Mouse (Mus musculus): ENCODE data around the gene Dnajc19. TPM values are rescaled to one million over a fixed set of nuclear protein-coding genes. Genes with fewer than 3 reads are reported as not detected.
"Not testable (repeated sequence)": the region's sequence is repeated elsewhere in the genome, so short reads cannot be mapped to it uniquely, and the experiment has no call there.

Dnajc19 gene
- 78.6 and 83.8 TPM in 2 replicates for total RNA-seq (2021)
- long read RNA-seq, transcript Dnajc19-202 (6 exons, 659 nt), result major isoform, 57 of 75 reads
- long read RNA-seq, transcript Dnajc19-201 (6 exons, 2,499 nt), result minor isoform, 5 of 75 reads
- long read RNA-seq, partial matches to known transcripts, result 3 of 75 reads
- long read RNA-seq, other reads (novel, unspliced or antisense), result 8 of 75 reads

GRCm38 (mm10) chr3:34080900-34081662 is at the start of gene Dnajc19:
Dnajc19 (minus strand) TSS chr3:34081321.
- peak; percentile 91 for DNase-seq

DNA sequence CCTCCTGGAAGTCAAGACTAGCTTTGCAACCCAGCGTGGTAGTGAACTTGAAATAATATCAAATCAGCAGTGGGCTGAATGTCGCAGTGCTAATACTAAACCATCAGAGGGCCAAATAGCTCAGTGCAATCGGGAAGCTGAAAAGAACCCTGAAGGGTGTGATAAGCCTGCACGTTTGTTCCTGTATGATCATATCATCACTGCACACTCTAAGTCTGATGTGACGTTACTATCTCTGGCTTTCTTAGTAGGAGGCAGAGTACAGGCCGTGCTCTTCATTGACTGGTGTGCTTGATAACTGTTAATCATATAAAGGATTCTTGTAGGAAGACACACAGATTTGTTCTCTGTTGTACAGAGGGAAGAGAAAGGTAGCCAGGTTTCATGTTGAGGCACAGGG is 48.8 kb upstream of the Dnajc19 start:
- no peak for DNase-seq

GRCm38 (mm10) chr3:34121311-34121710 is 40.2 kb upstream of the Dnajc19 start:
- no peak for DNase-seq

GRCm38 (mm10) chr3:34120791-34121190 is 39.7 kb upstream of the Dnajc19 start:
- no peak for DNase-seq

DNA sequence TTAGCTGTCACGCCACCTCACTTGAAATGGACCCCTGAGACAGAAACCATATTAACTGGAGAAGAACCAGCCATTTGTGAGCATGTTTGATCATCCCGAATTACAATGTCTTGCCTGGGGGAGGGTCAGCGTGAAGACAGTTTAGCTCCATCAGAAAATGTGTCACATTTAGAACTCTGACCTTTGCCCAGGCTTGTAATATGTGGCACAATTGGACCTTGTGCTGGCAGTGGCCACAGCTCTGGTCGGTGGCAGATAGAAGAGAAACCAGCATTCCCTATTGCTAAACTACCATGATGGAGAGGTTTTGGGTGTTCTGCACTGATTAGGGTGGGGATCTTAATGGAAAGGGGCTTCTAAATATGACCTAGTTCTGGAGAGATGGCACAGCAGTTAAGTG is 38.7 kb upstream of the Dnajc19 start:
- no peak for DNase-seq

DNA sequence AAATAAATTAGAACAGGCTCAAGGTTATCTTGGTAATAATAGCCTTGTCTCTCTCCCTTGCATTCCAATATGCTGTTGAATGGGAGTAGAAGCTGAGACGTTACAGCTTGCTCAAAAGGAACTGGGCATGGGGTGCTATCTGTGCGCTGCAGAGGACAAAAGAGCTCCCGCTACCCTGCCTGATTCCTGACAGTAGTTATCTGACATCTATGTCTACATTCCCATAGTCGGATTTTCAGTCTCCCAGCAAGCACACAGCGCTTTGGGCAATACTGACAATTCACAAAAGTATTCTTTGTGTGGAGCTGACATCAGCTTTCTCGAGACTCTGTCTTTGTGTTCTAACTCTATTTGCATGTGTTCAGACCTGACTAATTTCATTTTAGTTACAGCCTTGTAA is 34.7 kb upstream of the Dnajc19 start:
- no peak for DNase-seq

DNA sequence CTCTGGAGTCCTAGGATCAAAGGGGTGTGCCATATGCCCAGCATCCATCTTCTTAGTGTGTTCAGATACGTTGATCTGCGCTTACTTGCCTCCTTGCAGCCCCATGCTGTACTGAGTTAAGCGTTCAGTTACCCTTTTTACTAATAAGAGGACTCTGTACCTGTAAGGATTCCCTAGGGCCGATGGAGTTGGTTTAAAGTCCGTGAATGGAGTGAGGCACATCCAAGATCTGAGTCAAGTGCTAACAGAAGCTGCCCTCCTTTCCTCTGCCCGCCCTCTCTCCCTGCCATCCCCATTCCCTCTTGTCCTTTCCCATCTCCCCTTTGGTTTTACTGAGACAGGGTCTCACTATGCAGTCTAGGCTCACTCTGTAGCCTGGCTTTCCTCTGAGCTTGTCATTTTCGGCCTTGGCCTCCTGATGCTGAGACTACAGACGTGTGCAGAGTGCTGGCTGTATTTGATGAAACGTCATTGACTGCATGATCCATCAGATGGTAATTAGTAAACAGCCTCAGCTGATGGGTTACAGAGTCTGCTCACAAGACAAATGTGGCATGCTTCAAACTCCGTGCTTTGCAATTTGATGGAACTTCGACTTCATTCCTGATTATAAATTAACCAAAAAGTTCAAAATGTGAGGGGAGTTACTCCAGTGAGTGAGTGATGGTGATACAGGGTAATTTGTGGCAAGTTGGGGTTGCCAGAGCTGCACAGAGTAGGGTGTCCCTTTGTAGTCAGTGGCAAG is 31.0 kb upstream of the Dnajc19 start:
- no peak for DNase-seq

DNA sequence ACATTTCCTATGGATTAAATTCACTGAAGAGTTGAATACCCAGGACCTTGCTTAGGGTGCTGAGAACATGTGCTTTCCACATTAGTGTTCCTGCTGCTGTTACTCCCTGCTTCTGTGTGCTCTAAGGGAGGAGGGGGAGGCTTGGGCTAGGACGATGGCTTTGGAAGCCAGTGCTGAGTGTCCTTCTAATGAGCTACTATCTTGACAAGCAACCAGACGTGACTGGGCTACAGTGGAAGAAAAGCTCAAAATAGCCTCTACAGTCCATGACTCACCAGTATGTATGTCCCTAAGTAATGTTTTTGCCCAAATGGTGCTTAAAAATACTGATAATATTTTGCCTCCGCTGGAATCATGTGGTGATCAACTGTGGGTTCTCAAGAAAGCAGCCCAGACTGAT is 26.5 kb upstream of the Dnajc19 start:
- no peak for DNase-seq

DNA sequence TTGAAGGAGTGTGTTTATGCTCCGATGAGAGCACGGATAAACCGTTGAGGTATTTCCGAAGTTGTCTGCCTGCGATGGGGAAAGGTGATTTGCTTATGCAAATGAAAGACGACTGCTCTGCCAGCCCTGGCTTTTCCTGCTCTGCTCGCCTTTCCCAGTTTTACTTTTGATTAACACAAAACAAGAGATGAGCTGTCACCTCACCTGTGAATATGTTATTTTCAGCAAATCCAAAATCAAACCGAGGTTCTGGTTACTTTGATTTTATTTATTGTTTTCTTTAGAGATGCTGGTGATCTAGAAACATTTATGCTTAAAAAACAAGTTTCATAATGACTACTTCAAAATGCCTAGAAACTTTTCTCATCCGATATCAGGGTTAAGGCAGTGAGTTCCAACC is 25.3 kb upstream of the Dnajc19 start:
- no peak for DNase-seq

DNA sequence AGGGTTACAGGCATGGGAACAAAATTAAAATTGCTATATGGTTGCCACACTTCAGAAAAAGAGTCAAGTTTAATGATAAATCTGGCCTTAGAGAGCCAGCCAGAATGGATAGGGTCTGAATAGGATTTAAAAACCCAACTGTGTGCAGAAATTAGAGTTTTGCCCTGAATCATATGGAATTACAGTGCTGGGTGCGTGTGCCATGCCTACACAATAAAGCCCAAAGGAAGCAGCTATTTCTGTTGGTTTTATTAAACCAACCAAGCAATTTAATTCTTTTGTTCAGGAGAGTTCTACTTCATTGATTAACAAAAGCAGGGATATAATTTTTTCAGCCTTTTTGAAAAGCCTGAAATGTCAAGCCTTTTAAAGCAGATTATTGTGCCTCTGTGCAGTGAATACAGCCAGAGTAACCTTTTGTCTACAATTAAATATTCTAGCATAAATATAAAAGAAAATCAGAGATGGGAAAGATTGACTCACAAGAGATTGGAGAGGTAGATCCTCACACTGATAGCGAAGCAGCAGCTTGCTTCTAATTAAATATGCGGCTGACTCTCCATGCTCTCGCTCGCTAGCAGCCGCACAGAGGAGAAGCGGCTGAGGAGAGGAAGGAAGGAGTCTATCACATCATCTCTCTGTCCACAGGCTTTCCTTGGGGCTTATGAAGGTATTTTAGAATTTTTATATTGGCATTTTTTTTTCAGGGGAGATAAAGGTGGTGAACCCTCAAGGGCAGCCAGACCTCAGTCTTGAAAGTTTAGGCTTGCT is 23.0 kb upstream of the Dnajc19 start:
- no peak for DNase-seq

- DNase-seq, result no peak
These were observed 21.8 kb upstream of the Dnajc19 start for GRCm38 (mm10) chr3:34102891-34103290.

GRCm38 (mm10) chr3:34083655-34084054 is 2.5 kb upstream of the Dnajc19 start:
- no peak for DNase-seq

DNA sequence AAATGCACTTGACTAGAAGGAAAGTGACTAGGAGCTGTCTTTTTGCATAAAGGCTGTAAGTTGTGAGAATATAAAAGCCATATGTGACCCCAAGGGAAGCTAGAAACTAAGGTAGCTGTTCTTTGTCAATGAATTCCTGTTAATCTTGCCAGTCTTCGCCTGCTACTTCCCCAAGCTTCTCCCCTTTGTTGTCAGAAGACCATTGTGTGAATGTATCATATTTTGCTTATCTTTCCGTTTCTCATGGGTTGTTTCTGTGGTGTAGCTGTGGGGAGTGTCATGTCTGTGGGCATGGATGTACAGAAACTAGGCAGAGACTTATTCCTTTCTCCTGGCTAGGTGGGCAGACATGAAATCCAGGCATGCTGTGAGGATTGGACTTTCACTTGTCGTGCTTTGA is 808 bp upstream of the Dnajc19 start:
- no peak for DNase-seq

- no peak for DNase-seq
These were observed 4.9 kb downstream of the Dnajc19 start for GRCm38 (mm10) chr3:34076058-34076759.

- DNase-seq, result no peak
These were observed 8.4 kb downstream of the Dnajc19 start for GRCm38 (mm10) chr3:34072726-34073125.

- not testable (repeated sequence) for DNase-seq
These were observed 12.2 kb downstream of the Dnajc19 start for GRCm38 (mm10) chr3:34068943-34069342.

GRCm38 (mm10) chr3:34062352-34062751 is 18.8 kb downstream of the Dnajc19 start:
- DNase-seq, result no peak

GRCm38 (mm10) chr3:34041990-34042389 is 39.1 kb downstream of the Dnajc19 start:
- no peak for DNase-seq

DNA sequence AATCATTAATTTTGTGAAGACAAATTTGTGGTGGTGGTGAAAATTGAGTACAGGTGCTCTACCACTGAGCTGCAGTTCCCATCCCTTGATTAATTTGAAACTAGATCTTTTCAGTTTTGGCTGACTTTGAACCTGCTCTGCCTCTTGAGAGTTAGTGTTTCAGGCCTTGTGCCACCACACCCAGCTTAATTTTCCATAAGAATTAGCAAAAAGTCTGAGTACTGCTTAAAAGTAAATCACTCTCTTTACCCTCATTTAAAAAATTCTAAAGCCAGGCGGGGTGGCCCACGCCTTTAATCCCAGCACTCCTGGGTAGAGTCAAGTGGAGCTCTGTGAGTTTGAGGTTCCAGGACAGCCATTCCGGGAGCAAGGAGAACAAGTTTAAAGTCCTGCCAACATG is 45.4 kb downstream of the Dnajc19 start:
- DNase-seq, result no peak

GRCm38 (mm10) chr3:34034803-34035202 is 46.3 kb downstream of the Dnajc19 start:
- DNase-seq, result no peak

DNA sequence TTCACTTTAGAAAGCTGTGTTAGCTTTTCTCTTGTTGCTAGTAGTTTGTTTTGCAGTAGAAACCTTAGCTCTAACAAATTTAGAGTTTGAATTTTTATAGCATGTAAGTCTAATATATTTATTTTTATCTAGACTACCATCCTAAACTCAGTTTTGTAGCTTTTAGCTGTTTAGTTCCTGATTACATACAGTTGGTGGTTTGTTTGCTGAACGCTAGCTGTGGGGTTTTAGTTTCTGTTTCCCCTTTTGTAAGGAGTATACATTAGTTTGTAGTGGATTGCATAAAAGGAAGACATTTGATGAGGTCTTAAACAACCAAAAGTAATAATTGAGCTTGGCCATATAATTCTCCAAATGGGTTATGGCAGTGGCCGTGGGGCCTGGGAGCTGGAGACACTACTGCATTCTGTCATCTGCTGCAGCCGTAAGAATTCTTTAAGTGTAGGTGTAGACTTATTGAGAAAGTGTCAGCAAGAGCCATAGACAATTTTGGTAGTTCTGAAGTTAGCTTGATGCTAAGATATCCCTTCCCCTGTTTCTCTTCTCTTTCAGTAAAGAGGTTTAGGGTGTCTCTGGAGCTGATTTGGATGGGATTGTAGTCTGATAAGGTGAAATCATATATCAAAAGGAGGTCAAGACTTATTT is 47.3 kb downstream of the Dnajc19 start:
- no peak for DNase-seq

Measured in adrenal gland, postnatal 25 days (tissue).